Mouse (Mus musculus) heart, postnatal 4 days (tissue): ENCODE results near the gene Pik3r2. TPM values are rescaled to one million over a fixed set of nuclear protein-coding genes. Genes with fewer than 3 reads are reported as not detected.

Experiments
- DNase-seq: peaks from one replicate; pipeline ENCODE4 v3.0.0; 2021
- microRNA-seq, 2 experiments: library from miRNA; unstranded; fragments of <30 nt; microRNA quantifications; one replicate each; pipeline ENCODE4 v1.2.0; 2021 to 2022
- total RNA-seq, 2 experiments: library from RNA; stranded (reverse); gene quantifications; 2 replicates each; pipeline ENCODE4 v1.2.3; 2021

The Pik3r2 gene
- total RNA-seq, 2 experiments from 2014 or later, result 36.0 to 39.2 TPM

DNA sequence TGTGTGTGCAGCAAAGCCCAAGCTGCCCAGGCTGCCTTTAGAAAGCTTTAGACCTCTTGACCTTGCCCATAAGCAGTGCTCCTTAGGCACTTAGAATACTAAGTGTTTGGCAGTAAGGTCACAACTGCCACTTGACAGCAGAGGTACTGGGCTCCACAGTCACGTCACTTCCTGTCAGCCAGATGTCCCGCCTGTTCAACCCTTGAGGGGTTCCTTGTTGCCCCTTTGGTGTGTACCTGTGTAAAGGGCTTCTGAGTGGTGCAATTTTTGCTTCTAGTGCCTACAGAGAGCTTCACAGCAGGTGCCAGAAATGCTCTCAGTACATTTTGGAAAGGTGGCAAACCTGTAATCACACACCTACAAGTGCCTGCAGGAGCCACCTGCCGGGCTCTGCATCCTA, 38.3 kb downstream of the Pik3r2 start:
- DNase-seq, result no peak

DNA sequence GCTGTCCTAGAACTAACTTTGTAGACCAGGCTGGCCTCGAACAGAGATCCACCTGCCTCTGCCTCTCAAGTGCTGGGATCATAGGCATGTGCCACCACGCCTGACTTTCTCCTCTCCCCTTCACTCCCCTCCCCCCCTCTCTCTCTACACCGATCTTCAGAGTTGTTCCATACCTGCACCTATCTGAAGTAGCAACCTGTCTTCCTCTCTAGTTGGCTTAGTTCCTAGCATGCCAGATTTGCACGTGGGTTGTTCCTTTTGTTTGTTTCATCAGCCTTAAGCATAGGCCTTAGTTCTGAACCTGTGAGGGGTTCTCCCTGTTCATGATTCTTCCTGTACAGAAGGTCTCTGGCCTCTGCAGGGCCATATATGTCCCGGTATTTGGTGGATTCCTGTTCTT, 38.8 kb downstream of the Pik3r2 start:
- no peak for DNase-seq

GRCm38 (mm10) chr8:70730956-70731355, 45.6 kb downstream of the Pik3r2 start:
- no peak for DNase-seq

GRCm38 (mm10) chr8:70729808-70730475, 46.6 kb downstream of the Pik3r2 start:
- no peak for DNase-seq

DNA sequence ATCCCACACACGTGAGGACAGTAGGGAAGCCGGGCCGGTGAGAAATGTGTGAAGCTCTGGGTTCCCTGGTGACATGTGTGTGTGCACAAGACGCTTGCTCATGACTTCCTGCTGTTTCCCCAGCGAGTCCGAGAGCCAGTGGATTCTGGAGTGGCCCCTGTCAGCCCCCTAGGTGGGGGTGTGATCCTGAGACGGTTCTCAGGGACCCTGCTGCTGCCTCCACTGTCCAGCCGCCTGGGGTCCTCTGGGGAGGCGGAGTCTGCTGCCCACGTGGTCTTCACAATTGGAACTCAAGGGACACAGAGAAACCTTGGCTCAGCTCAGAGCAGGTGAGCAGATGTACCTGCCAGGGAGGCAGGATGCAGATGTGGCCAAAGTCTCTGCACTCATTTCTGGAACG, 49.8 kb downstream of the Pik3r2 start:
- no peak for DNase-seq

DNA sequence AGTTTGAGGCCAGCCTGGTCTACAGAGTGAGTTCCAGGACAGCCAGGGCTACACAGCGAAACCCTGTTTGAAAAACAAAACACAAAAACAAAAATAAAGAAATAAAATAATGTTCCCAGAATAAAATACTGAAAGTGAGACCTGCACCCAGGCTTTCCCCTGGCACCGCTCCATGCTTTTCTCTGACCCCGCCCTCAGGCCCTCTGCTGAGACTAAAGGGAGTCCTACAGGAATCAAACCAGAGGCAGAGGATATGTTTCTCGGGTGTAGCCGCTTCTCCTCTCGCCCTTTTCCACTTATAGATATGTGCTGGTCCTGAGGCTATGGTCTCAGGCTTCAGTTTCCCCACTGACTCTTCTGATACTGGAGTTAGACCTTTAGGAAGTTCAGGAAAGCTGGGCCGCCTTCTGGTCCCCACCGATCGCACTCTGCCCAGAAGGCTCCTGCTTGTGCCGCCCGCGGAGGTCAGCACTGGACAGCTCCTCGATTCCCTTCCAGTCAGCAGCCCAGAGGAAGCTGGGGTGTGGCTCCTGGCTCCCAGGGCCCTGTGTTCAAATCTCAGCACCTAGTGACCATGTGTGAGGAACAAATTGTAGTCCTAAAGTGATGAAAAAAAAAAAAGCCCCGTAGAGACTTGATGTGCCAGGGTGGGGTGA, 50.6 kb downstream of the Pik3r2 start:
- peak; percentile 63 for DNase-seq

- no peak for DNase-seq
These were observed 52.3 kb downstream of the Pik3r2 start for GRCm38 (mm10) chr8:70724216-70724615.

DNA sequence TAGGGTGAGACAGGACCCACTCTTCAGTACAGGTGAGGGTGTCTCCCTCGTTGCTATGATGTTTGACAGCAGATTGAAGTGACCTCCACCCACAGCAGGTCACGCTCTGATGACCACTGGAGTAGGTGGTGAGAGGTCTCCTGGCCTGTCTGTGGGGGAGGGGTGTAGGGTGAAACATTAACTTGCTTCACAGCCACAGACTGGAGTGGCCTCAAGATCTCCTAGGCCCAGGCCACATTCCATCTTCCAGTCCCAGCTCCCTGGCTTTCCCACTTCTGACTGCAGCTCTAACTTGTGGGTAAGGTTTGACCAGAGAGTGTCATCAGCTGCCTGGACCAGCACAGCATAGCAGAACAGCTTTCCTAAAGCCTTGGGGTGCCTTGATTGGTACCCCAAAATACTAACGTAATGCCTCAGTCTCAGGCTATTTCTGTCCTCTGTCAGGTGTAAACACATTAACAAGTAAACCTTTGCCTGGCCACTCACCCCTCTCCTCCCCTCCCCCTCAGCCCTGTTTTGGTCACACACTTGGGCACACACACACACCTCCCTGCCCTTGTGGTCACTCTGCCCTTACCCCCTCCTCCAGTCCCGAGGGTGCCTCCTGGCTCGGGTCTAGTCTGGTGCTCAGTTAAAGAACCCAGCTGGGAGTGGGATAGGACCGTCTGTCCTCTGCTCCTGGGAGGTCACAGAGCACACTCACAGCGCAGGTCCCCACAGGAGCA, 52.9 kb downstream of the Pik3r2 start, which contains the start of gene Pde4c:
Pde4c (plus strand) TSS at position 235 of the 725 bp plus-strand sequence.
- no peak for DNase-seq

DNA sequence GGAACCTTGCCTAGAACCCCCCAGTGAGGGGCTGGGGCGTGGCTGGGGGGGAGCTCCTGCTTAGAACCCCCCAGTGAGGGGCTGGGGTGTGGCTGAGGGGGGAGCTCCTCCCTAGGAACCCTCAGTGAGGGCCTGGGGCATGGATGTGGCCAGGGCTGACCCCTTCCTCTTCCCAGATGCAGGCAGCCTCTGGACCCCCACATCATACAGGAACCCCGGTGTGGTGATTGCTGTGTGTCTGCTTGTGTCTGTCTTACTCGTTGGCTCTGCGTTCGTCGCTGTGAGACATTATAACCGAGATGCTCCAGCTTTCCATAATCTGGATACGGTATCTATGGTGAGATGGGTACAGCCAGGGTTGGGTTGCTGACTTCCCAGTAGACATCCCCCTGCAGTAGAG, 54.9 kb downstream of the Pik3r2 start:
- DNase-seq, result no peak

- DNase-seq, result peak; percentile 87
These were observed 55.8 kb downstream of the Pik3r2 start for GRCm38 (mm10) chr8:70720739-70721138.

DNA sequence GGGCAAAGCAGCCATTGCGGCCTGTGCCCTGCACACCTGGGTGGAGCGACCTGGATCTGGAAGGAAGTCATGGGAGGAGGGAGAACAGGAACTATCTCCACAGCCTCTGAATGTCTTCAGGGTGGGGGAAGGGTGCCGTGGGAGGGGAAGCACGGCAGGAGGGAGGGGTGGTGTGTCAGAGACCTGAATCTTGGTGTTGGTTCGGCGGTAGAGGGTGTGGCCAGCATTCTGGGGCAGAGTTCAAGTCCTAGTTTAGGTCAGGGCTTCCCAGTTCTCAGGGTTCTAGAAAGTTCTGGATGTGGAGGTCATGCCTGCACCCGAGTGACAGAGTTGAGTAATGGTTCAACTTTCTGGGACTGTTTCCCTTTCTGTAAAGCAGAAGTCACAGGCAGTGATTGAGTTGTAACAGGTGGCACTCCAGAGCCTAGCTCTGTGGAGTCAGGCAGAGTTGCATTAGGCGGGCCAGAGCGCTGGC, 56.7 kb downstream of the Pik3r2 start:
- no peak for DNase-seq

GRCm38 (mm10) chr8:70718297-70718696, 58.2 kb downstream of the Pik3r2 start, which contains the start of gene Gm3336:
Gm3336 (plus strand) TSS chr8:70718543.
- peak; percentile 66 for DNase-seq

Small RNAs within 50 kb of the gene (microRNA-seq; reads per million reads assigned to microRNA genes)
- gene Mir7240, result 0 to 0.61 reads per million in 2 experiments

Other genes with a start within 250 kb of the Pik3r2 start
- 100 to 1,000 TPM; 204 to 207 TPM for gene Fkbp8, start 249.0 kb downstream of the Pik3r2 start, total RNA-seq
- gene Kxd1, start 248.8 kb downstream of the Pik3r2 start, total RNA-seq, result 10 to 100 TPM; 67.5 to 76.9 TPM
- 10 to 100 TPM; 16.7 to 17.6 TPM for gene Ell, start 237.3 kb downstream of the Pik3r2 start, total RNA-seq
- 10 to 100 TPM; 38.9 to 41.6 TPM for gene Isyna1, start 182.3 kb downstream of the Pik3r2 start, total RNA-seq
- 10 to 100 TPM; 73.8 to 78.5 TPM for gene Ssbp4, start 167.8 kb downstream of the Pik3r2 start, total RNA-seq
- 1 to 10 TPM; 1.1 to 1.5 TPM for gene Lrrc25, start 160.6 kb downstream of the Pik3r2 start, total RNA-seq
- gene Gdf15, start 144.3 kb downstream of the Pik3r2 start, total RNA-seq, result 1 to 10 TPM; 2.7 to 3.5 TPM
- gene Pgpep1, start 116.3 kb downstream of the Pik3r2 start, total RNA-seq, result 10 to 100 TPM; 32.2 to 38.4 TPM
- gene Lsm4, start 103.5 kb downstream of the Pik3r2 start, total RNA-seq, result 100 to 1,000 TPM; 107 to 120 TPM
- gene Jund, start 77.8 kb downstream of the Pik3r2 start, total RNA-seq, result 100 to 1,000 TPM; 254 to 261 TPM
- gene Iqcn, start 73.3 kb downstream of the Pik3r2 start, total RNA-seq, result under 1 TPM; 0.10 to 0.11 TPM
- not detected for gene Gm3336, start 58.2 kb downstream of the Pik3r2 start, total RNA-seq
- 1 to 10 TPM in 1 of 2 experiments, under 1 TPM in 1; 0.74 to 1.0 TPM for gene Pde4c, start 53.0 kb downstream of the Pik3r2 start, total RNA-seq
- gene Rab3a, start 22.0 kb downstream of the Pik3r2 start, total RNA-seq, result 10 to 100 TPM; 27.3 to 28.7 TPM
- gene Mpv17l2, start 15.8 kb downstream of the Pik3r2 start, total RNA-seq, result 10 to 100 TPM; 35.8 to 37.9 TPM
- gene Mast3, start 28.3 kb upstream of the Pik3r2 start, total RNA-seq, result 1 to 10 TPM; 8.4 to 8.9 TPM
- under 1 TPM in 1 of 2 experiments, not detected in 1; 0.12 TPM for gene Il12rb1, start 31.7 kb upstream of the Pik3r2 start, total RNA-seq
- gene Arrdc2, start 63.0 kb upstream of the Pik3r2 start, total RNA-seq, result 1 to 10 TPM; 5.1 to 7.5 TPM
- 1 to 10 TPM; 2.5 to 3.0 TPM for gene Kcnn1, start 86.5 kb upstream of the Pik3r2 start, total RNA-seq
- gene Ccdc124, start 97.2 kb upstream of the Pik3r2 start, total RNA-seq, result 10 to 100 TPM; 42.6 to 46.2 TPM
- under 1 TPM in 1 of 2 experiments, not detected in 1; 0.11 TPM for gene Slc5a5, start 116.0 kb upstream of the Pik3r2 start, total RNA-seq
- gene Rpl18a, start 120.7 kb upstream of the Pik3r2 start, total RNA-seq, result 1,000 to 10,000 TPM; 1,266 to 1,294 TPM
- gene Map1s, start 129.2 kb upstream of the Pik3r2 start, total RNA-seq, result 10 to 100 TPM; 35.2 to 36.0 TPM